Mouse (Mus musculus): ENCODE measurements around the gene Celf6.

GRCm38 (mm10) chr9:59533889-59534288, 43.8 kb upstream of the Celf6 start:
- TF ChIP-seq ZC3H11A (IDR thresholded peaks at IDR 0.05; ENCODE audit: borderline replicate concordance, low read depth, low read length), result no peak
- TF ChIP-seq MAFK (IDR thresholded peaks at IDR 0.05; ENCODE audit: insufficient read depth, low read depth, low read length), result no peak
- TF ChIP-seq CHD2 (IDR thresholded peaks at IDR 0.05; ENCODE audit: low read depth, low read length), result no peak
- TF ChIP-seq HCFC1 (IDR thresholded peaks at IDR 0.05; ENCODE audit: borderline replicate concordance, insufficient read depth, low read length), result no peak

Measured in ES-E14 (cell line).